Mouse (Mus musculus) heart, postnatal 0 days (tissue): ENCODE results near the gene Atf1.

Experiments used
- CTCF ChIP-seq: IDR thresholded peaks from 2 replicates; pipeline ENCODE4 v1.5.1; 2016; ENCODE audit warnings: antibody characterized with exemption, control low read depth, low read depth
- EP300 ChIP-seq: IDR thresholded peaks from 2 replicates; pipeline ENCODE4 v1.6.1; 2016; ENCODE audit warnings: antibody characterized with exemption, low read depth

DNA sequence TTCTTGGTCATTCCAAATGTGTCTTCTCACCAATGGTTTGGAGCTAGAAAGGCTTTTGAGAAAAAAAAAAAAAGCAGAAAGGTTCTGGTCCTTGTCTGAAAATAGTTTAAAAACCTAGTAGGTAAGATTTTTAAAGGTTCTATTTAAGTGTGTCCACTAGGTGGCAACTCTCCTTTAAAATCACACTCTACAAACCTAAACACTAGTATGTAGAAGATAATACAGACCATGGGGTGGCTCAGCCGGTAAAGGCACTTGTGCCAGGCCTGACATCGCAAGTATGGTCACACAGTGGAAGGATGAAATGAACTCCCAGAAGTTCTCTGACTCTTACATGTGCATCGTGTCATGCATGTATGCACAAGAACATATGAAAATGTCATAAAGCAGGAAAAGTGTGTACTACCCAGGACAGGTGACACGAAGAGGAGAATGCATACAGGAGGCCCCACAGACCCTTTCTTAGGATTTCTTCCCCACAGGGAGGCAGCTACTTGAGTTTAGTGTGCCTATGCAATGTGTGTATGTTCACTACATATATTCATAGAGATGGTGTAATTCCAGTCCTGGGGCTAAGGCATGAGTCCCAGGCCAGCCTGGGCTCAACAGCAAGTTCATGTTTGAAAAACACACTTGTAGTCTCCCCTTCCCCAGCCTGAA, 35.8 kb downstream of the Atf1 start:
- TF ChIP-seq EP300 = no peak
- TF ChIP-seq CTCF = peak; percentile 35
